Mouse (Mus musculus): Measurements from ENCODE around the gene Vax1. TPM values are rescaled to one million over a fixed set of nuclear protein-coding genes. Genes with fewer than 3 reads are reported as not detected.

Vax1 gene
- total RNA-seq (2014; rRNA removed; ENCODE audit: low replicate concordance): not detected in 2 replicates
- polyA plus RNA-seq (2015; fragmentation: Nextera tagmentation; extraction: Ambion mirVana): not detected in 2 replicates

DNA sequence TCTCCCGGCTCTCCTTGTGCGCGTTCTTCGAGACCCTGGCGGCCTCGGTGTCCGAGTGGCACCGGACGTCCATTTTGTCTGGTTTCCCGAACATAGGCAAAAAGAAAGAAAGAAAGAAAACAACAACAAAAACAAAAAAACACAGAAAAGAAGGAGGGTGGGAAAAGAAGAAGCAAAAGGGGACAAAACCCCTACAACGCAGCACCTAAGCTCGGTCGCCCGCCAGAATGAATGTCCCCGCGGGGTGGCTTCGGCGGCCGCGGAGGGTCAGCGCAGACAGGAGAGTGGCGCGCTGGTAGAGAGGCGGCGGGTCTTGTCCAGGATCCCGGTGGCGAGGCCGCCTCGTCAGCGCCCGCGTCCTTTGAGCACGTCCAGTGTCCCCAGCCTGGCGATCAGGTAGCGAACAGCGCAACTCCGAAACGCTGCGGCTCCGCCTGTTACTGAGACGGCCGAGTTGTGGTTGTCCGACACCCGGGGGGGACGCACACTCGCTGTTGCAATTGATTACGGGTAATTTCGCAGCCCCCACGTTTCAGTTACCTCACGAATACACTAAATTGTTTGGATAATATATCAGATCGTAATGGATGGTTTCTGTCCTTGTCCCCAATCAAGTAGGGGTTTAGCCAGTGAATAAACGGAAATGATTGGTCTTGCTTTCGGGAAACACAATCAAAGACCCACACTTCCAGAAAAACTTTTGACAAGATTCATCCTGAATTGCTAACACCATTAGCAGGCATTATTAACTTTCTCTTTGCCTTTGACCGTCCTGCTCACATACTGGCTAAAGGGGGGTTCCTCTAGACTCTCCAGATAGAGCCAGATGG is at the start of gene Vax1:
Vax1 (minus strand) TSS at position 121 of the 830 bp plus-strand sequence.
- peak within 1 kb of the TSS; percentile 39 for H3K4me3 ChIP-seq (ENCODE audit: low read depth, low read length)
- no peaks in the 10 kb centered on the region for H3K36me3 ChIP-seq (replicated peaks; ENCODE audit: control insufficient read depth, insufficient read depth, low read length)
- peaks cover 98% of the 10 kb centered on the region for H3K27me3 ChIP-seq (ENCODE audit: control insufficient read depth, insufficient read depth, low read length)
- H3K9ac ChIP-seq (replicated peaks; ENCODE audit: low read depth, low read length): no peak within 1 kb of the TSS
- H3K4me1 ChIP-seq (ENCODE audit: control insufficient read depth, insufficient read depth): peaks cover 11% of the 10 kb centered on the region; the same call in 1 of the 2 replicates
- peak within 1 kb of the TSS; percentile 45 for H3K4me2 ChIP-seq (ENCODE audit: low read depth, low read length)
- no peak for ATAC-seq (ENCODE audit: insufficient read depth, low read depth)
- under 1% methylated on average over 54 of the region's 54 CpGs for WGBS
- no peaks in the 10 kb centered on the region for H3K9me3 ChIP-seq (replicated peaks; ENCODE audit: control insufficient read depth, low read length)
- H3K27ac ChIP-seq (ENCODE audit: low read depth): no peak within 1 kb of the TSS
- no peak for DNase-seq (ENCODE audit: low spot score)
- no peak for TF ChIP-seq CTCF (IDR thresholded peaks at IDR 0.05; ENCODE audit: low read depth)
- no peak for TF ChIP-seq EP300 (IDR thresholded peaks at IDR 0.05; ENCODE audit: low read depth)

DNA sequence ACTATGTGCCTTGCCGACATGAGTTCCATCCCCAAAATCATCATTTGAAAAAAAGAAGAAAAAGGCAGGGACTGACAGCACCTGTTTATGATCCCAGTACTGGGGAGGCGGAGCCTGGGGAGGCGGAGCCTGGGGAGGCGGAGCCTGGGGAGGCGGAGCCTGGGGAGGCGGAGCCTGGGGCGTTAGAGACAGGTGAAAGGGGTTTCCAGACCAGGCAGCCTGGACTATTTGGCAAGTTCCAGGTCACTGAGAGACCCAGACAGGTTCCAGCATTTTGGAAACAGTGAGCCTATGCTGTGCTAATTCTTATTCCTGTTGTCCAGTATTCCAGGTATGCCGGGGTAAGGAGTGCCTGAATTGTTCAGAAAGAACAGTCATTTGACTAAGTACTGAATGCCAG is 49.1 kb upstream of the Vax1 start, which contains the start of gene Kcnk18:
Kcnk18 (plus strand) TSS at position 224 of the 400 bp plus-strand sequence.
- Histone ChIP-seq H3K9me3 (replicated peaks; ENCODE audit: control insufficient read depth, low read length) (no peaks in the 10 kb centered on the region), H3K36me3 (replicated peaks; ENCODE audit: control insufficient read depth, insufficient read depth, low read length) (no peaks in the 10 kb centered on the region), H3K9ac (replicated peaks; ENCODE audit: low read depth, low read length) (no peak within 1 kb of the TSS), H3K4me3 (ENCODE audit: low read depth, low read length) (no peak within 1 kb of the TSS), H3K4me1 (ENCODE audit: control insufficient read depth, insufficient read depth) (no peaks in the 10 kb centered on the region), H3K27me3 (ENCODE audit: control insufficient read depth, insufficient read depth, low read length) (no peaks in the 10 kb centered on the region), H3K4me2 (ENCODE audit: low read depth, low read length) (no peak within 1 kb of the TSS), H3K27ac (ENCODE audit: low read depth) (no peak within 1 kb of the TSS)
- DNase-seq (ENCODE audit: low spot score) (no peak), ATAC-seq (ENCODE audit: insufficient read depth, low read depth) (no peak)
- 72% methylated on average over 8 of the region's 8 CpGs for WGBS
- no peak for TF ChIP-seq CTCF (IDR thresholded peaks at IDR 0.05; ENCODE audit: low read depth)
- no peak for TF ChIP-seq EP300 (IDR thresholded peaks at IDR 0.05; ENCODE audit: low read depth)

GRCm38 (mm10) chr19:59216891-59217290 is 47.0 kb upstream of the Vax1 start:
- H3K4me2 ChIP-seq (ENCODE audit: low read depth, low read length): no peak overlapping the region
- no peak for TF ChIP-seq EP300 (IDR thresholded peaks at IDR 0.05; ENCODE audit: low read depth)
- no peaks in the 10 kb centered on the region for H3K9me3 ChIP-seq (replicated peaks; ENCODE audit: control insufficient read depth, low read length)
- ATAC-seq (ENCODE audit: insufficient read depth, low read depth): no peak
- 77% methylated on average over 3 of the region's 3 CpGs for WGBS
- H3K4me1 ChIP-seq (ENCODE audit: control insufficient read depth, insufficient read depth): no peaks in the 10 kb centered on the region
- H3K36me3 ChIP-seq (replicated peaks; ENCODE audit: control insufficient read depth, insufficient read depth, low read length): no peaks in the 10 kb centered on the region
- no peak overlapping the region for H3K4me3 ChIP-seq (ENCODE audit: low read depth, low read length)
- no peak overlapping the region for H3K27ac ChIP-seq (ENCODE audit: low read depth)
- DNase-seq (ENCODE audit: low spot score): no peak
- no peak overlapping the region for H3K9ac ChIP-seq (replicated peaks; ENCODE audit: low read depth, low read length)
- no peaks in the 10 kb centered on the region for H3K27me3 ChIP-seq (ENCODE audit: control insufficient read depth, insufficient read depth, low read length)

GRCm38 (mm10) chr19:59208986-59209385 is 39.1 kb upstream of the Vax1 start:
- H3K4me2 ChIP-seq (ENCODE audit: low read depth, low read length): no peak overlapping the region
- no peak overlapping the region for H3K27ac ChIP-seq (ENCODE audit: low read depth)
- no peak overlapping the region for H3K9ac ChIP-seq (replicated peaks; ENCODE audit: low read depth, low read length)
- 35% methylated on average over 2 of the region's 2 CpGs for WGBS
- no peaks in the 10 kb centered on the region for H3K36me3 ChIP-seq (replicated peaks; ENCODE audit: control insufficient read depth, insufficient read depth, low read length)
- DNase-seq (ENCODE audit: low spot score): no peak
- no peaks in the 10 kb centered on the region for H3K4me1 ChIP-seq (ENCODE audit: control insufficient read depth, insufficient read depth)
- no peak for TF ChIP-seq CTCF (IDR thresholded peaks at IDR 0.05; ENCODE audit: low read depth)
- no peak for TF ChIP-seq EP300 (IDR thresholded peaks at IDR 0.05; ENCODE audit: low read depth)
- peaks cover 10% of the 10 kb centered on the region; the same call in 1 of the 2 replicates for H3K27me3 ChIP-seq (ENCODE audit: control insufficient read depth, insufficient read depth, low read length)
- ATAC-seq (ENCODE audit: insufficient read depth, low read depth): no peak
- no peak overlapping the region for H3K4me3 ChIP-seq (ENCODE audit: low read depth, low read length)
- H3K9me3 ChIP-seq (replicated peaks; ENCODE audit: control insufficient read depth, low read length): no peaks in the 10 kb centered on the region

DNA sequence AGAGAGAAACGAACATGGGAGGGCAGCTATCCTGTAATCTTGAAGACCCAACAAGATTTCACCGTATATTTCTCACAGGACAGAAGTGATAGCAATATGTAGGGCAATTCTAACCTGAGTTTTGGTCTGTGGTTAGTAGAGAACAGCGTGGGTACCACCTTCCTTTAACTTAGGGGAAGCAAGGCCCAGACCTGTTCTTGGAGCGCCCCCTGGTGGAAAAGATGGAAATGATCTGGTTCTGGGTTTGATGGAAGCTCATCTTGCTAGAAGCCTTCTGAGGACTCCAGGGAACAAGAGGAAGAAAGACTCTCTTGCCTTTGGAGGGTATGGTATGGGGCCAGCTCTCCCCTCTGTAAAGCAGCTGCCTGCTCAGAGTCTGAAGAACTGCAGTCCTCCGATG is 38.6 kb upstream of the Vax1 start:
- DNase-seq (ENCODE audit: low spot score) (peak; percentile 37), ATAC-seq (ENCODE audit: insufficient read depth, low read depth) (no peak)
- peaks cover 10% of the 10 kb centered on the region; the same call in 1 of the 2 replicates for H3K27me3 ChIP-seq (ENCODE audit: control insufficient read depth, insufficient read depth, low read length)
- H3K36me3 ChIP-seq (replicated peaks; ENCODE audit: control insufficient read depth, insufficient read depth, low read length): no peaks in the 10 kb centered on the region
- no peak overlapping the region for H3K4me2 ChIP-seq (ENCODE audit: low read depth, low read length)
- H3K4me1 ChIP-seq (ENCODE audit: control insufficient read depth, insufficient read depth): no peaks in the 10 kb centered on the region
- no peak overlapping the region for H3K4me3 ChIP-seq (ENCODE audit: low read depth, low read length)
- no peak for TF ChIP-seq EP300 (IDR thresholded peaks at IDR 0.05; ENCODE audit: low read depth)
- TF ChIP-seq CTCF (IDR thresholded peaks at IDR 0.05; ENCODE audit: low read depth): peak; percentile 78
- no peak overlapping the region for H3K27ac ChIP-seq (ENCODE audit: low read depth)
- 26% methylated on average over 5 of the region's 5 CpGs for WGBS
- H3K9me3 ChIP-seq (replicated peaks; ENCODE audit: control insufficient read depth, low read length): no peaks in the 10 kb centered on the region
- no peak overlapping the region for H3K9ac ChIP-seq (replicated peaks; ENCODE audit: low read depth, low read length)

Data from heart, postnatal 0 days (tissue).